Mouse (Mus musculus) adrenal gland, adult 18-20 months (tissue): ENCODE results near the gene Notch2. TPM values are rescaled to one million over a fixed set of nuclear protein-coding genes. Genes with fewer than 3 reads are reported as not detected.

Source experiments
- DNase-seq, 2 experiments: peaks; one replicate each; pipeline ENCODE4 v3.0.0; 2021 to 2022; ENCODE audit warnings: low spot score in 2 of 2
- total RNA-seq, 2 experiments: library from RNA; stranded (reverse); gene quantifications; 1 replicate in 1 of 2; 2 replicates in 1 of 2; pipeline ENCODE4 v1.2.3; 2021

Notch2 gene
- total RNA-seq, 2 experiments from 2014 or later: 46.6 to 79.1 TPM

DNA sequence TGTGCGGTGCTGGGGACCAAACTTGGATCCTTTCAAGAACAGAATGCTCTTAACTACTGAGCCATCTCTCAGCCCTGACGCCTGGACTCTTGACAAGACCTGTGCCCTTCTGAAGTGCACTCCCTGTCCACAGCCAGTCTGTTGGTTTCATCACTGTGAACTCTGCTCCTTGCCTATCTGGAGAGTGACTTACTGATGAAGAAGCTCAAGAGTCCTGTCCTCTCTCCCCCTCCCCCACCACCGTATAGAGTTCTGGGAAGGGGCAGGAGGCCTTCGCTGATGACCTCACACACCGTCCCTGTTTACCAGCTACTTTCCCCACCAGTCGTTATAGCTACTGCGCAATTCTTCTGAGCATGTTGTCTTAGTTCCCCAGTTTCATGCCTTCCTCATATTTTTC lies 55.8 kb downstream of the Notch2 start:
- no peak for DNase-seq

DNA sequence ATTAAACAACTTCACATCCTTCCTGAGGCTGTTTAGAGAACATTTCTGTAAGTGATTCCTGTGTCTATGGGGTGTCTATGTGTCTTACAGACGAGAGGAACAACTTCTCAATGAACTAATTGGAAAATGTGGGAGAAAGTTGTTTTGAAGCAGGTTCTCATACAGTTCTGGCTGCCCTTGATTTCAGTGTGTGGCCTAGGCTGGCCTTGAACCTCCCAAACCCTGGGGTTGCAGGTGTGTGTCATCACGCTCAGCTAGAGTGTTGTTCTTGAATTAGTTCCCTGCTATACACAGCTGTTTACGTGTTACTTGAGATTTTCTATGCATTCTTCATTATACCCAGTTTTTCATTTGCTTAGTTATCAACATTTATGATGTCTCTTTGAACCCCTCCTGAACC lies 56.5 kb downstream of the Notch2 start:
- DNase-seq: no peak

DNA sequence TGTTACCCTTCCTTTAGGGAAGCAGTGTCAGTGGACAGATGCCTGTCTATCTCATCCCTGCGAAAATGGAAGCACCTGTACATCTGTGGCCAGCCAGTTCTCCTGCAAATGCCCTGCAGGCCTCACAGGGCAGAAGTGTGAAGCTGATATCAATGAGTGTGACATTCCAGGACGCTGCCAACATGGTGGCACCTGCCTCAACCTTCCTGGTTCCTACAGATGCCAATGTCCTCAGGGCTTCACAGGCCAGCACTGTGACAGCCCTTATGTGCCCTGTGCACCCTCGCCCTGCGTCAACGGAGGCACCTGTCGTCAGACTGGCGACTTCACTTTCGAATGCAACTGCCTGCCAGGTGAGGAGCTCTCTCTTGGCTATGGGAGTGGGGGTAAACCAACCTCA lies 59.2 kb downstream of the Notch2 start:
- DNase-seq: no peak

DNA sequence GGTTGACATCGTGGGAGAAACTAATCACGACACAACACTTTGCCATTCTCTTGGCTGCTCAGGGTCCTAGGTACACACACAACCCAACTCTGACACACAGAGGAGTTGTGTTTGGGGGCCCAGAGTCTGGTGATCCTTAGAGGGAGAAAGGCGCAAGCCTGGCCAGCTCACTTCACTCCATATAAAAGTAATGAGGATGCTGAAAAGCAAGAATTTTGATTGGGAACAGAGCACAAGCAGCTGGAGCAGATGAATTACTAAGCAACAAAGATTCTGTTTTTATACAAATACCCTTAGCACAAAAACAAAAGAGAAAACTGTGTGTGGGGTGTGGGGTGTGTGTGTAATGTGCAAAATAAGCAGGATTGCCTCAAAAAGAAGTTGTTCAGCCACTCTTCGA lies 60.2 kb downstream of the Notch2 start:
- DNase-seq: no peak

DNA sequence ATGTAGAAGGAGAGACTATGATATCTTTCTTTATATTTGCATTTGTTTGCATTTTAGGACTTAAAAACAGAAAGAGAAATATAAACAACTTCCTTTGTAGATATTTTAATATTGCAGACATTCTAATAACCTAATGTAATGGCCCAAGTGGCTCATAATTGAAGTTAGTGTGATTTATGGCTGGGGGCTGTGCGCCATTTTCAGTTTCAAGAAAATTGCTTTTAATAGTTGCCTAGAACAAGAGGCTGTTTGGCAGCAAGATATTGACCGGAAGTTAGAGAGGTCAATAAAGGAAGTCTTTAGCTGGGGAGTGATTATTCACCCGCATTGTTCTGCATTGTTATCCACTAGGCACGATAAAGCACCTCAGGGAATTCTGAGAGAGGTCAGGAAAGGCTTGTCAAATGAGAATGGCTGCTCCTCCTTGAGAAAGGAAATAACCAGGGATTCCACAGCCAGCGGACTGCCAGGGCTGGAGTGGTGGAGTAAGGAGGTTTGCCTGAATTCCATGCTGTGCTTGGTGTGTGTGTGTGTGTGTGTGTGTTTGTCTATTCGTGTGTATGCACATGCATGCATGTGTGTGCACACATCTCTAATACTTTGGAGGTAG lies 61.4 kb downstream of the Notch2 start:
- DNase-seq: no peak

DNA sequence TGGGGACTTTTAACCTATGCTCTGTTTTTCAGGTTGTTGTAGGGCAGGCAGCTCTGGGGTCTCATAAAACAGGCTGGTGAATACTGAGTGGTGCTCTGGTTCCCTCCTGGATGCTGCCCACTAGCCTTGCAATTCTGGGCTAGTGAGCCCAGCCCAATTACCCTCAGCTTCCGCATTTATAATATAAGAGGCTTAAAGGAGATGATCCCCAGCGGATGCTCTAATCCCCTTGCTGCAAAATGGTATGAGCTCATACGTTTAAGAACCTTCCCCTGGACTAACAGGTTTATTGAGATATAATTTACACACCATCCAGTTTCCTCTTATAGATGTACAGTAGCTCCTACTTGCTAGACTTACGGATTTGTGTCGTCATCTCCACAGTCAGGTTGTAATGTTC lies 64.5 kb downstream of the Notch2 start:
- no peak for DNase-seq

DNA sequence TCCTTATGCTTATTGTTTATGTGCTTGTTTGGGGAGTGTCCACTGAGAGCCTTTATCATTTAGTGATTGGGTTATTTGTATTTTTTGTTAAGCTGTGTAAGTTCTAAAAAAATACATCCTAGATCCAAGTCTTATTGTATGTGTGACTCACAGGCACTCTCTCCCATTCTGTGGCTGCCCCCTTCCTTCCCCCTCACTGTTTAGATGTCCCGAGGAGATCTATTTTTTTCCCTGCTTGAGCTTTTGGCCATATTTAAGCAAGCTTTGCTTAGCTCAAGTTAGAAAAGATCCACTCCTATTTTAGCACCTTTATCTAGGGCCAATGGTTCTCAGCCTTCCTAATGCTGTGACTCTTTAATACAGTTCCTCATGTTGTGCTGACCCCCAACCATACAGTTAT lies 65.5 kb downstream of the Notch2 start:
- DNase-seq: no peak

DNA sequence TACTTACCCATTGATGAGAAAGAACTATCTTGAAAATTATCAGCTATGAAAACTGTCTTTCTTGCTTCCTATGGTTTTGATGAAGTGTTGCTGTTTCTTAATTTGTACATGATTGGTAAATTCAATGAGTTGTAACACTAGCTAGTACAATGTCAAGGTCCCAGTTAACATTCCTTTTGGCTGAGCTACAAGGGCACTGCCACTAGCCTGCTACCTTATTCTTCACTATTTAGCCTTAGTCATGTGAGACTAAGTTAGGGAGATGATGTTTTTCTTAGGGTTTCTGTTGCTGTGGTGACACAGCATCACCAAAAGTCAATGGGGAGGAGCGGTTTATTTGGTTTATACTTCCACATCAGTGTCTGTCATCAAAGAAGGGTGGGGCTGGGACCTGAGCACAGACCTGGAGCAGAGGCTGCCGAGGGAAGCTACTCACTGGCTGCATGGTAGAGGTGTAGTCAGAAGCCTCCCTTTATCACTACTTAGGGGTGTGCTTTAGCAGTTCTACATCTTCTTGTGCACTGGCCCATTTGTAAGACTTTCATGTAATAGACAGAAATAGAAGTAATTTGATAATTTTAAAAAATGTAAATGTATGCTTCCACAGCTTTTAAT lies 66.4 kb downstream of the Notch2 start:
- no peak for DNase-seq

DNA sequence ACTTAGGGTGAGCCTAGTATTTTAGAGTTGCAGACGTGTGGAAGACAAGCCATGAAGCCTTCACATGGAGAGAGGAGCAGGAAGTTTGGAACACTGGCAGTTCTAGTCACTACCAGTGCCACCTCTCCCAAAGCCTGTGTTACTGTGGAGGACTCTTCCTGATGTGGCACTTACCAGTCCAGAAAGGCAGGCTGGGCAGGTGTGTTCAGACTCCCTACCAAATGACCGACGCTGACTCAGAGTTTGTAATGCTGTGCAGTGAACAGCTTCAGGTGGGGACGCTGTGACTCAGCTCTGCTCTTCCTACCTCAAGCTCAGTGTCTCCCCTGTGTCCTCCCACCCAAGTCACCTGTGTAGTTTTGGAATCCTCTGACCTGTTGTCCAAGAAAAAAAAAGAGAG lies 67.3 kb downstream of the Notch2 start:
- no peak for DNase-seq

DNA sequence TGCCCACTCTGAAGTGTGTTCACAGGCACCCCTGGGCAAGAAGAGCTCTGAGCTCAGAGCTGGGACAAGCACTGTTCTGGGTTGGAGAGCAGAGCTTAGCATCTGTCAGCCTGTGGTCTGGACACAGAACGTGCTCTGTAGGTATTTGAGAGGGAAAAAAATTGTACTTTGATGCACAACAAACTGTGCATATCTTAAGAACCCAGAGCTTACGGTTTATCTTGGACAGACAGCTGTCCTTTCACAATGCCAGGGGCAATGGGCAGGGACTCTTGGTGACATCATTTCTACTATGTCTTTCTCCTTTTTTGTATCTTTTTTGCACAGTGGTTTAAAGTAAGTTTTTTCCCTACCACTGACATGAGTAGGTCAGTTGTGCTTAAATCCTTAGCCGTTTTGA lies 68.9 kb downstream of the Notch2 start:
- no peak for DNase-seq

DNA sequence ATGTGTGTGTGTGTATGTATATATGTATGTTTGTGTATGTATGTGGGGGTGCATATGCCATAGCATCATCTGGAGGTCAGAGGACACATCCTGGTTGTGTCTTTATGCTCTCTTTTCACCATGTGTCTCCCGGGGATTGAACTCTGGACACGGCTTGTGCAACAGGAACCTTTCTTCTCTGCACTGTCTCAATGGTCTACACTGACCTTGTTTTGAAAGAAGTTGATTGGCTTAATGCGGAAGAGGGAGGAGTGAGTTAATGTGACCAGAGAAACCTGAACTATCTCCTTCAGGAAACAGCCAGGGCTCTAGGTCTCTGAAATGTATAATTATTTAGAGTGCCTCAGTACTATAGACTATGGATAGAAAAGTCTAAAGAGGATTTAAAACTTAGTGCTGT lies 69.6 kb downstream of the Notch2 start:
- no peak for DNase-seq

DNA sequence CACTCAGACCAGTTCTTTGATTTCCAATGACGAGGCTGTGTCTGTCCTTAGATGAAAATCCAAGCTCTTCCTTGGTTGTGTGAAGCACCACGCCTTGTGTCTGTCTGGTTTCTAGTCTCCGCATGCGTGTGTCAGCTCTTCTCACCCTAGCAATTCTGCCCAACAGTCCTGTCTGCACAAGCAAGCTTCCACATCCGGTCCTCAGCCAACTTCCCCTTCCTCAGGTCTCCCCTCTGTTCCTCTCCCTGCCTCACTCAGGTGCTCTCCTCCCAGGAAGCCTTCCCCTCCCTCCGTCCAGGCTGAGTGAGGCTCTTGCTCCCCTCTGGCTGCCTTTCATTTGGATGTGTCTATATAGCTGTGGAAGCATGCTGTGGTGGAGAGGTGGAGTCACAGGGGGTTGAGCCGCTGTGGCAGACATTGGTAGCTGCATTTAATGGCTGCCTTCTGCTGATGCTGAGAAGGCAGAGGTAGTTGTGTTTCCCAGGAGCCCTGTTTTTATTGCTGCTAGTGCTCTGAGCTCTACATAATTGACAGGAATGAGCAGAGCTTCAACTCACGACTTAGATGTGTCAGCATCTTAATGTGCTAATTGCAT lies 70.8 kb downstream of the Notch2 start:
- DNase-seq: no peak

DNA sequence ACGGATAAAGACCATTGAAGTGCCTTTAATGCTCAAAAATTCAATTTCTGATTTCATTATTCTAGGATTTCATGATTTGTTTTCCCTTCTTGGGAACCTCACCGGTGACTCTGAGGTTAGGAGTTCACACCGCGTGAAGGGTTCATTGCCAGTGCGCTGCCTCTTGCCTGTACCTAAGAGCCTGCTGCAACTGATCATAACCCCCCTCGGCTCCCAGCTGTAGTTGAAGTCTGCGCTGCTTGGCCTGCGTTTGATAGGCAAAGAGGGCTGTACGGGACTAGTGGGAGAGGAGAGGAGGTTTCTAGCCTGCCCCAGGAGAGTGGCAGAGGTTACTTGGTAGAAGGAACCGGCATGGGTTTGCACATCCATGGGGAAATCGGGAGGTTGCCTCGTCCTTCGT lies 71.5 kb downstream of the Notch2 start:
- DNase-seq: no peak

DNA sequence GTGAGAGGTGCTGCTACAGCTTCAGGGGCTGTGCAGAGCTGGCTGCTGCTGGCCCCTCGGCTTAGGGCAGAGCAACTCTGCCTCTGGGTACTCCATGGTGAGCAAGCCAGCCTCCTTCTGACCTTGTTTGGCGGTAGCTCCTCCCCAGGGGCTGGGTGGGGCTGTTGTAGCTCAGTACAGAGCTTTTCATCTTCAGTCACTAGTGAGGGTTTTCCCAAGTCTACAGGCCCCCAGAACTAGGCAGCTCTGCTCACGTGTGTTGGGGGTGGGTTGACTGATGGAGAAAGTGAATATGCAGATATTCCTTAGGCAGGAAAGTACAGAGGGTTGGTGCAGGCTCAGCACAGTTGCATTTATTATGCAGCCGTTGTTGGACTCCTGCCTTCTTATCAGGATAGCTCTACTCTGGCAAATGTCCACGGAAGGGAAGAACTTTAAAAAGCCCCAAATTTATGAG lies 72.5 kb downstream of the Notch2 start:
- no peak for DNase-seq

DNA sequence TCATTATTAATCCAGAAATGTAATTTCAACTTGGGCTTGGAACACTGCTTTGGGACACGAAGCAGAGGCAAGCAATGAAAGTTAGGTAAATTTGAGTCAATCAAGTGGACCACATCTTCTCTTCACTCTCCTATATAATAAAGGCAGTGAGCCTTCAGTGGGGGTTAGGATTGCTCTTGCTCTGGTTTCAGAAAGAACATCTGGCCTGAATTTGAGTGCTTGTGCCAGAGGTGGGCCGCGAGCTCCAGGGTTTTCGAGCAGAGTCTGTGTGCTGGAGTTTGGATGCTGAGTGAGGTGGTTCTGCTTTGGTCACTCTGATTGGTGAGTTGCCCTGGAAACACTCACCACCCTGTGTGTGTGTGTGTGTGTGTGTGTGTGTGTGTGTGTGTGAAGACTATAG lies 73.1 kb downstream of the Notch2 start:
- DNase-seq: no peak

DNA sequence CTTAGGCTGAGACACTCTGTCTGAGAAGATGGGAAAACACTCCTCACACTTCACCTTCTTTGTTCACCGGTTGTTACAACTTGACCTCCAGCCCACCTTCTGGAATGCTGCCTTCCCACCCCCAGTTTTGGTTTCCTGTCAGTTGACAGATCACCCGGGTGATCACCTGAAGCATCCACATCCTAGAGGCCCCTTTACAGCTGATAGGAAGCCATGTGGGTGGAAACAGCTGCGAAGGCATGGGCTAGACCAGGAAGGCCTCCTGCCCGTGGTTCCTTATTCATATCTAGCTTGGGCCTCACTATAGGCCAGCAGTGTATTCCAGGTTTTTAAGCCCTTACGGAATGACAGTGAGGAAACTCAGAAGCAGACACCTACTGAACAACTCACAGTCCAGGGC lies 73.5 kb downstream of the Notch2 start:
- DNase-seq: no peak

DNA sequence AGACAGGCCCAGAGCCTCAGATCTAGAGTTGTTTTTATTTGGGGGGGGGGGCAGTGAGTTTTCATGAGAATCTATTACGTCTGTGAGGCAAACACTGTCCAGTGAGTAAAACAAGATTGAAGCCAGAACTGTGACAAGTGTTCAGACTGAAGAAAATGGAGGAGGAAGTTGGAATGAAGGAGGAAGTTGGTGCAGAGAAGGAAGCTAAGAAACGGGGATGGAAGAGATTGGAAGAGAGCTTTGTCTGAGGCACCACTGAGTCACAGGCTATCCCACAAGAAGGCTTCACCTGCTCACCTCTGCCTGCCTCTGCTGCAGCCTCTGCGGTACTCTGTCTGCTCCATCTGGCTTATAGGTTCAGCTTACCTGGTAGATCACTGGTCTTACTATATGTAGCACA lies 74.2 kb downstream of the Notch2 start:
- DNase-seq: no peak

DNA sequence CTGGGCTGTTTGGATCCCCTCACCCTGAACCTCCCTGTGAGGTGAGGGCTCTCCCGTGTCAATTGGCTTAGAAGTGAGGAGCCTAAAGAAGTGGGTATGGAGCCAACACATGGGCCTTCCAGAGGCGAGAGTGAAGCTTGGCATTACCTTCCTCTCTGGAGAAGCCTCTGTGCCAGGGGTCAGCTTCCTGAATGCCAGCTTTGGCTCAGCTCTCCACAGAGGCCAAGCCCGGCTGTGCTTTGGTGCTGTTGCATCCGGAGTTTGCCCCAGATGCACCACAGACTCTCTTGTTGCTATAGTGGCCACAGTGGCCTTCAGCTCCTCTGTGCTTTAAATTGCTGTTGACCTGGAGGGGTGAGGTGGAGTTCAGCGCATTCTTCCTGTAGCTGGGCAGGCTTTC lies 76.4 kb downstream of the Notch2 start:
- no peak for DNase-seq

DNA sequence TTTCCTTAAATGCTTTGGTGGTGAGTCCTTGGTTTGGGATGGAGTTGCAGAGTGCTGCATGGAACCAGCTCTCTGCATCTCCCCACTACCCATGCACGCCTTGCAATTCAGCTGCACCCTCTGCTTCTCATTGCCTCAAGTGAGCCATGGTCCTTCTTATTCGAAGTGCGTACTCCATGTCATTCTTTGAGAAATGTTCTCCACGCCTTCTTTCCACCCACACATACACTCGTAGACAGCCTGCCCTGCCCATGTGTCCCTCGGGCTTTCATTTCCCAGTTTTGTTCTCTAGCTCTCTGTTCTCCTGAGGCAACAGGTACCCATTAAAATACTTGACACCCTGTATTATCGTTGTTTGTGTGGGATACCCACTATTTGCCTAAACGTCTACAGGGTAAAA lies 76.8 kb downstream of the Notch2 start:
- DNase-seq: no peak

DNA sequence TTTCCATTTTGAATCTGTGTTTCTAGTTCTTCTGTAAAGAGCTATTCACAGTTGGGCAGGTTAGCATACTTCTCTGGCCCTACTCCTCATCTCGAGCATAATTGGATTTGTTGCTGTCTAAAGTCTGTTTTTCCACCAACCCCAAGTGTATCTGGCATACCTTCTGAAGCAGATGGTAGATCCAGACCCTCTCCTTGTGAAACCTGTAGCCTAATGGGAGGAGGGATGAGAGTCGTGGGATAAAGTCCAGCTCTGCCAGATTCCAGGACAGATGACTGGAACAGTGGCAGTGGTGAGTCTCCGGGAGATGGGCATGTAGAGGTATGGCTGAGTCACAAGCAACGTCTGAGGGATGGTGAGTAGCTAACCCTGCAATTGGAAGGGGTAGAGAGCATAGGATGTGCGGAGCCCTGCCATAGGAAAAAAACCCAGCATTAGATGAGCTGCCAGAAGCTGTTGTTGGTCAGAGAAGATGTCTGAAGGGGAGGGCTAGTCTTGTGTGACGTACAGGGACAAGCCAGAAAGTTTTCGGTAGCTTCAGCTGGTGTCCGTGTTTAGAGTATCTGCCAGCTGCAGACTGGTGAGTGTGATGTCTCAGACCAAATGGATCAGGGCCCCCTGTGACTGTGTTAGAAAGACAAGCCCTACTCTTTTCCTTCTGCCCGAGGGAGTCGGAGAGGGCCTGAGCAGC lies 79.5 kb downstream of the Notch2 start:
- DNase-seq: no peak

DNA sequence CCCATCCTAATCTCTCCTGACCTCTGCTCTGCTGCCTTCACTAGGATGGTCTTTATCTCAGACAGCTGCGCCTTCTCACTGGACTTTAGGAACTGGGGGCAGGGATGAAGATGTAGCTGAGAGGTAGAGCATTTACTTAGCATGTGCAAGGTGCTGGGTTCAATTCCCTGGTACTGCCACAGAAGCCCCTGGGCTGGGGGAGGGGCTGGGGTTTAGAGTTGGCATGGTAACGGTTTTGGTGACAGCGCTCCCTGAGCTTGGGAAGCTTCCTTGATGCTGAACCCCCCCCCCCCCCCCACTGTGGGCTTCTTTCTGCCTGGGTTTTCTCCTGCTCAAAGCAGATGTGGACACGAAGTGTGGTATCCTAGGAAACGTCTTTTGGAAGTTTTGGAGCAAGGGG lies 80.6 kb downstream of the Notch2 start:
- no peak for DNase-seq
